Mouse (Mus musculus) small intestine, adult 2 months (tissue): ENCODE measurements around the gene Chil4.

Source experiments
- CTCF ChIP-seq: fragments of 200-500 bp; IDR thresholded peaks from 2 replicates; pipeline ENCODE4 v1.5.1; 2012; ENCODE audit warnings: low read depth, mild to moderate bottlenecking, control low read depth, inconsistent platforms, low read length, moderate library complexity, mixed read lengths; ENCODE audit not compliant: insufficient replicate concordance, insufficient read length; ENCODE audit errors: extremely low read depth
- POLR2A ChIP-seq: fragments of 200-500 bp; IDR thresholded peaks from 2 replicates; pipeline ENCODE4 v1.6.1; 2012; ENCODE audit warnings: low read depth, mild to moderate bottlenecking, control low read depth, inconsistent platforms, low read length, moderate library complexity

DNA sequence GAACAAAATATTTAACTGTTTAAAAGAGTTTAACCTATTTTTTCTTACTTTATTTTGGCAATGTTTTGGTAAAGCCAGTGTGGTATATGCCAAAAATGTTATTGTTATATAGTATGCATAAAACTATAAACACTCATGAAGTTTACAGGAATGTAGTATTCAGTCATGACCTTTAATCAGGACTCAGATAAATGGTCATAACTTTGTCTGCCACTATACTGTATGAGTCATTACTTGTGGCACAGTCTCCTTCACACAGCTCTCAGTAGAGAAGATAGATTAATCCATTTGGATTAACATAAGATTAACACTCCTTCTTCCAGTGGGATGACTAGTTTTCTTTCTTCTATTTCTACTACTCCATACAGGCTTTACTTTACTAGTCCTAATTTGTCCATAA is 23.0 kb downstream of the Chil4 start:
- TF ChIP-seq POLR2A: no peak
- no peak for TF ChIP-seq CTCF
